Mouse (Mus musculus) CH12.LX (cell line): ENCODE measurements around the gene S1pr4. TPM values are rescaled to one million over a fixed set of nuclear protein-coding genes. Genes with fewer than 3 reads are reported as not detected.

Source experiments
- DNase-seq: peaks from one replicate; pipeline ENCODE4 v3.0.0-alpha.2; 2013; ENCODE audit errors: extremely low read depth
- H3K27ac ChIP-seq: 2 replicates; pipeline ENCODE4 v1.5.1; 2012; ENCODE audit warnings: low read depth, mild to moderate bottlenecking, control low read depth, moderate library complexity; ENCODE audit not compliant: insufficient read depth
- H3K27me3 ChIP-seq: replicated peaks from 2 replicates; pipeline ENCODE3; 2012; ENCODE audit warnings: inconsistent platforms
- H3K36me3 ChIP-seq, 2 experiments: replicated peaks in 1 of 2; 2 replicates each; pipeline versions ENCODE3 to v1.6.1; 2012; ENCODE audit warnings: inconsistent platforms in 1 of 2, low read length in 1 of 2, mild to moderate bottlenecking in 1 of 2, mixed read lengths in 1 of 2, moderate library complexity in 1 of 2; ENCODE audit not compliant: control insufficient read depth in 1 of 2, insufficient read depth in 1 of 2
- H3K4me1 ChIP-seq, 2 experiments: 2 replicates each; pipeline ENCODE4 v1.6.1; 2012; ENCODE audit warnings: inconsistent platforms in 1 of 2, moderate library complexity in 1 of 2; ENCODE audit not compliant: insufficient read depth in 2 of 2, control insufficient read depth in 1 of 2
- H3K4me2 ChIP-seq: 2 replicates; pipeline ENCODE4 v1.6.1; 2012; ENCODE audit warnings: low read depth, mild to moderate bottlenecking, control low read depth; ENCODE audit not compliant: poor library complexity, insufficient read depth, severe bottlenecking
- H3K4me3 ChIP-seq, 3 experiments: fragments of 150-350 bp in 1 of 3; sonication (generic) in 1 of 3; replicated peaks in 1 of 3; 2 replicates each; pipeline versions ENCODE3 to v1.5.1; 2011 to 2012; ENCODE audit warnings: low read depth in 2 of 3, low read length in 2 of 3, mild to moderate bottlenecking in 2 of 3, moderate library complexity in 2 of 3, control low read depth in 1 of 3, improper control_type of control experiment in 1 of 3, inconsistent platforms in 1 of 3, mixed read lengths in 1 of 3; ENCODE audit not compliant: poor library complexity in 1 of 3
- H3K79me2 ChIP-seq: replicated peaks from 2 replicates; pipeline ENCODE4 v1.6.1; 2012; ENCODE audit warnings: mild to moderate bottlenecking, moderate library complexity; ENCODE audit not compliant: control insufficient read depth, poor library complexity, insufficient read depth, severe bottlenecking; ENCODE audit errors: extremely low read depth
- H3K9ac ChIP-seq: 2 replicates; pipeline ENCODE4 v1.6.1; 2012; ENCODE audit warnings: low read depth, mild to moderate bottlenecking, control low read depth, moderate library complexity; ENCODE audit not compliant: insufficient read depth
- H3K9me3 ChIP-seq: replicated peaks from 2 replicates; pipeline ENCODE3; 2012; ENCODE audit warnings: low read length, inconsistent platforms, mixed read lengths
- CHD1 ChIP-seq: IDR thresholded peaks from 2 replicates; pipeline ENCODE4 v1.6.1; 2012; ENCODE audit warnings: low read depth, low read length, improper control_type of control experiment, inconsistent platforms
- E2F4 ChIP-seq: IDR thresholded peaks from 2 replicates; pipeline ENCODE4 v1.6.1; 2011; ENCODE audit warnings: low read depth, low read length, improper control_type of control experiment; ENCODE audit not compliant: insufficient replicate concordance
- ELF1 ChIP-seq: IDR thresholded peaks from 2 replicates; pipeline ENCODE4 v1.6.1; 2014; ENCODE audit warnings: low read depth, mild to moderate bottlenecking, inconsistent platforms, low read length, improper control_type of control experiment
- ETS1 ChIP-seq: conservative IDR thresholded peaks from 2 replicates; pipeline ENCODE4 v1.6.1; 2012; ENCODE audit warnings: low read depth, mild to moderate bottlenecking, inconsistent platforms, low read length, improper control_type of control experiment, moderate library complexity
- HCFC1 ChIP-seq: IDR thresholded peaks from 2 replicates; pipeline ENCODE4 v1.6.1; 2012; ENCODE audit warnings: low read depth, mild to moderate bottlenecking, inconsistent platforms, low read length, improper control_type of control experiment
- MAFK ChIP-seq: IDR thresholded peaks from 2 replicates; pipeline ENCODE4 v1.6.1; 2011; ENCODE audit warnings: low read length, improper control_type of control experiment; ENCODE audit not compliant: insufficient replicate concordance
- MEF2A ChIP-seq: IDR thresholded peaks from 2 replicates; pipeline ENCODE4 v1.6.1; 2014; ENCODE audit warnings: low read depth, mild to moderate bottlenecking, inconsistent platforms, low read length, improper control_type of control experiment, borderline replicate concordance
- MXI1 ChIP-seq: IDR thresholded peaks from 2 replicates; pipeline ENCODE4 v1.6.1; 2011; ENCODE audit warnings: mild to moderate bottlenecking, low read depth, low read length, improper control_type of control experiment
- MYC ChIP-seq: IDR thresholded peaks from 2 replicates; pipeline ENCODE4 v1.6.1; 2011; ENCODE audit warnings: low read depth, mild to moderate bottlenecking, improper control_type of control experiment, low read length
- NELFE ChIP-seq: IDR thresholded peaks from 2 replicates; pipeline ENCODE4 v1.6.1; 2011; ENCODE audit warnings: low read depth, low read length, improper control_type of control experiment
- NRF1 ChIP-seq: IDR thresholded peaks from 2 replicates; pipeline ENCODE4 v1.6.1; 2014; ENCODE audit warnings: low read depth, mild to moderate bottlenecking, inconsistent platforms, low read length, improper control_type of control experiment, moderate library complexity
- PAX5 ChIP-seq: IDR thresholded peaks from 2 replicates; pipeline ENCODE4 v1.6.1; 2012; ENCODE audit warnings: low read length, inconsistent platforms, mixed read lengths
- POLR2A ChIP-seq: IDR thresholded peaks from 2 replicates; pipeline ENCODE4 v1.6.1; 2011; ENCODE audit warnings: low read depth, mild to moderate bottlenecking, improper control_type of control experiment, low read length
- POLR2AphosphoS2 ChIP-seq: IDR thresholded peaks from 2 replicates; pipeline ENCODE4 v1.6.1; 2011; ENCODE audit warnings: low read depth, low read length, improper control_type of control experiment
- USF1 ChIP-seq: IDR thresholded peaks from 2 replicates; pipeline ENCODE4 v1.6.1; 2014; ENCODE audit warnings: low read depth, mild to moderate bottlenecking, inconsistent platforms, low read length, improper control_type of control experiment
- ZKSCAN1 ChIP-seq: IDR thresholded peaks from 2 replicates; pipeline ENCODE4 v1.6.1; 2012; ENCODE audit warnings: low read depth, inconsistent platforms, low read length, improper control_type of control experiment, borderline replicate concordance
- dilution Hi-C: fragments of 300-500 bp; cut with MboI; formaldehyde crosslinking; loops from 2 replicates; pipeline ENCODE4 v1.14.3; 2020; ENCODE audit warnings: low sequenced_read_pairs; ENCODE audit not compliant: extremely low pct_unique_long_range_greater_than_20kb, extremely low pct_ligation_motif_present
- in situ Hi-C: fragments of 300-500 bp; cut with MboI; formaldehyde crosslinking; loops from 3 replicates; pipeline ENCODE4 v1.14.3; 2019; ENCODE audit warnings: low sequenced_read_pairs, low pct_ligation_motif_present, low pct_unique_long_range_greater_than_20kb, mixed read lengths
- polyA plus RNA-seq: library from polyadenylated mRNA; unstranded; fragments of >175 nt; gene quantifications from 2 replicates; pipeline ENCODE4 v1.2.1, GENCODE M21; 2012; ENCODE audit warnings: low read depth; ENCODE audit not compliant: insufficient read length
- total RNA-seq, 2 experiments: library from RNA; depleted of rRNA; stranded (reverse); fragments of 300-350 nt in 1 of 2; fragments of >200 nt in 1 of 2; gene quantifications; 2 replicates each; pipeline ENCODE4 v1.2.3; 2012 to 2014

S1pr4 gene
- total and polyA plus RNA-seq, 3 experiments, result 0.19 to 0.30 TPM; not detected in 1

- no peaks in the 10 kb centered on the region for H3K27me3 ChIP-seq
- H3K9me3 ChIP-seq, result no peaks in the 10 kb centered on the region
- no peak for TF ChIP-seq E2F4
- TF ChIP-seq POLR2AphosphoS2, result no peak
- TF ChIP-seq HCFC1, result no peak
- TF ChIP-seq CHD1, result no peak
- no peak for TF ChIP-seq ETS1
- TF ChIP-seq NRF1, result no peak
- no peak for TF ChIP-seq PAX5
- TF ChIP-seq NELFE, result no peak
- no peak for TF ChIP-seq ZKSCAN1
- TF ChIP-seq, all 38 proteins: peak for 0
- in situ Hi-C loops (loop anchor here (5.0 to 10.0 kb wide), 2 partner anchors 37 to 110 kb away; partner anchors contain the start of genes BC025920 and Tle6), dilution Hi-C loops (no loop called here)
- Histone ChIP-seq H3K4me3 (peak overlapping the region; percentile 89 to 99 (median 96)), H3K36me3 (peaks cover 32 to 46% of the 10 kb centered on the region in 2 experiments), H3K4me2 (peak overlapping the region; percentile 77), H3K9ac (peak overlapping the region; percentile 77), H3K4me1 (peaks cover 23 to 44% of the 10 kb centered on the region in 2 experiments), H3K79me2 (peaks cover 25% of the 10 kb centered on the region), H3K27ac (no peak overlapping the region)
- DNase-seq, result no peak
Measured at GRCm38 (mm10) chr10:81495151-81495550, 4.8 kb downstream of the S1pr4 start.

- Histone ChIP-seq H3K79me2 (peaks cover 25% of the 10 kb centered on the region), H3K9me3 (no peaks in the 10 kb centered on the region), H3K4me1 (peaks cover 23 to 41% of the 10 kb centered on the region in 2 experiments), H3K4me3 (peak overlapping the region in 2 of 3 experiments; percentile 89 to 96), H3K27ac (no peak overlapping the region), H3K27me3 (no peaks in the 10 kb centered on the region), H3K36me3 (peaks cover 39 to 53% of the 10 kb centered on the region in 2 experiments), H3K9ac (no peak overlapping the region), H3K4me2 (peak overlapping the region; percentile 1; the same call in 1 of the 2 replicates)
- DNase-seq, result no peak
- dilution Hi-C loops (no loop called here), in situ Hi-C loops (loop anchor here (5.0 to 10.0 kb wide), 2 partner anchors 38 to 110 kb away; partner anchors contain the start of genes BC025920 and Tle6)
- TF ChIP-seq USF1 (no peak), POLR2AphosphoS2 (no peak), E2F4 (no peak), MYC (no peak), MEF2A (no peak), MXI1 (no peak), PAX5 (no peak), CHD1 (no peak), ELF1 (no peak), ETS1 (no peak), POLR2A (no peak), MAFK (no peak)
Measured at GRCm38 (mm10) chr10:81494260-81495041, 5.5 kb downstream of the S1pr4 start.
